Comparison of ENCODE assay signal across 9 mouse cellular contexts in genomic region chr17:83969407-83969826, GRCm38 (mm10).
DNase-seq lines count a peak whose midpoint lies in the region; ATAC-seq and TF ChIP-seq lines count a peak whose summit lies in the region.
"Had no signal": no experiment of that assay in that cellular context is flagged by ENCODE, and none has a peak within 500 bp of the region (broad histone marks: within the 10 kb centered on the region; RNA-seq: fewer than 3 reads in every experiment).

No protein-coding gene starts in this region.

- TF ChIP-seq CTCF in forebrain, postnatal 0 days (IDR thresholded peaks at IDR 0.05; ENCODE audit: low read depth), result no peak

- H3K9me3 ChIP-seq in hindbrain, embryonic 10.5 days, result 0 out of 2 replicates have a peak, but pooled peaks cover 5% of the 10 kb centered on the region
- H3K9me3 ChIP-seq in hindbrain, embryonic 13.5 days, result no peaks in the 10 kb centered on the region
- 0 out of 2 replicates have a peak, but pooled peaks cover 2% of the 10 kb centered on the region for H3K9me3 ChIP-seq in hindbrain, embryonic 16.5 days (ENCODE audit: control insufficient read depth, low read length)
- no peaks in the 10 kb centered on the region for H3K9me3 ChIP-seq in forebrain, postnatal 0 days (ENCODE audit: low read length)

- H3K4me2 ChIP-seq in hindbrain, embryonic 13.5 days, result no peak overlapping the region
- no peak overlapping the region for H3K4me2 ChIP-seq in hindbrain, embryonic 16.5 days (ENCODE audit: low read length)
- no peak overlapping the region for H3K4me2 ChIP-seq in forebrain, postnatal 0 days (ENCODE audit: low read depth)

- H3K36me3 ChIP-seq in hindbrain, embryonic 10.5 days, result no peaks in the 10 kb centered on the region
- no peaks in the 10 kb centered on the region for H3K36me3 ChIP-seq in hindbrain, embryonic 13.5 days
- no peaks in the 10 kb centered on the region for H3K36me3 ChIP-seq in hindbrain, embryonic 16.5 days (ENCODE audit: control insufficient read depth, insufficient read depth, low read length)
- no peaks in the 10 kb centered on the region for H3K36me3 ChIP-seq in forebrain, postnatal 0 days (ENCODE audit: insufficient read depth)

- DNase-seq in hindbrain, embryonic 10.5 days (ENCODE audit: low spot score), result no peak
- DNase-seq in cerebellum, adult 8-10 months, result peak; percentile 80
- peak; percentile 58 for DNase-seq in mesoderm, embryonic 11.5 days (ENCODE audit: low read depth, low spot score)
- no peak for DNase-seq in T-cell, adult 2 months (ENCODE audit: low spot score)
- no peak for DNase-seq in forebrain, postnatal 0 days
- DNase-seq: thymus, postnatal 36 days had no signal

- H3K4me3 ChIP-seq in hindbrain, embryonic 10.5 days, result no peak overlapping the region
- no peak overlapping the region for H3K4me3 ChIP-seq in hindbrain, embryonic 13.5 days
- no peak overlapping the region for H3K4me3 ChIP-seq in hindbrain, embryonic 16.5 days (ENCODE audit: low read length)
- H3K4me3 ChIP-seq in forebrain, postnatal 0 days (ENCODE audit: low read depth, low read length), result no peak overlapping the region

- peaks cover 36% of the 10 kb centered on the region for H3K4me1 ChIP-seq in hindbrain, embryonic 10.5 days (replicated peaks)
- H3K4me1 ChIP-seq in hindbrain, embryonic 13.5 days (replicated peaks), result peaks cover 17% of the 10 kb centered on the region
- H3K4me1 ChIP-seq in hindbrain, embryonic 16.5 days (ENCODE audit: control insufficient read depth, insufficient read depth, low read depth, low read length), result no peaks in the 10 kb centered on the region
- H3K4me1 ChIP-seq in forebrain, postnatal 0 days (ENCODE audit: insufficient read depth), result no peaks in the 10 kb centered on the region

- H3K27me3 ChIP-seq in hindbrain, embryonic 10.5 days (ENCODE audit: insufficient read depth, poor library complexity, severe bottlenecking), result no peaks in the 10 kb centered on the region
- no peaks in the 10 kb centered on the region for H3K27me3 ChIP-seq in hindbrain, embryonic 13.5 days
- H3K27me3 ChIP-seq in hindbrain, embryonic 16.5 days (replicated peaks; ENCODE audit: control insufficient read depth, insufficient read depth, low read length), result no peaks in the 10 kb centered on the region
- no peaks in the 10 kb centered on the region for H3K27me3 ChIP-seq in forebrain, postnatal 0 days (ENCODE audit: insufficient read depth, low read length)

- no peak overlapping the region for H3K9ac ChIP-seq in hindbrain, embryonic 13.5 days
- no peak overlapping the region for H3K9ac ChIP-seq in hindbrain, embryonic 16.5 days (ENCODE audit: low read depth, low read length)
- H3K9ac ChIP-seq in forebrain, postnatal 0 days, result no peak overlapping the region

- H3K27ac ChIP-seq in hindbrain, embryonic 10.5 days, result peak overlapping the region; percentile 69
- H3K27ac ChIP-seq in hindbrain, embryonic 13.5 days, result no peak overlapping the region
- H3K27ac ChIP-seq in hindbrain, embryonic 16.5 days (ENCODE audit: low read depth, low read length), result peak overlapping the region; percentile 23; the same call in 1 of the 2 replicates
- H3K27ac ChIP-seq in forebrain, postnatal 0 days (ENCODE audit: low read depth, low read length), result no peak overlapping the region

- WGBS in hindbrain, embryonic 10.5 days, result 65% methylated on average over 7 of the region's 7 CpGs
- WGBS in hindbrain, embryonic 13.5 days, result 48% methylated on average over 7 of the region's 7 CpGs
- 47% methylated on average over 7 of the region's 7 CpGs for WGBS in hindbrain, embryonic 16.5 days
- 63% methylated on average over 7 of the region's 7 CpGs for WGBS in forebrain, postnatal 0 days

- no peak for ATAC-seq in hindbrain, embryonic 13.5 days (ENCODE audit: low FRiP score)
- ATAC-seq in hindbrain, embryonic 16.5 days, result 0 out of 2 replicates have a peak, but pooled peaks have one; percentile 45
- no peak for ATAC-seq in CD4-positive, CD25-positive, alpha-beta regulatory T cell, adult 4 months
- no peak for ATAC-seq in forebrain, postnatal 0 days

Comparison
In these comparisons a context has a peak if more than half of its experiments do, and no peak if none do; other contexts are left out.
1. H3K27ac ChIP-seq: peak in hindbrain, embryonic 10.5 days (single experiment) and hindbrain, embryonic 16.5 days (single experiment); none in hindbrain, embryonic 13.5 days (single experiment) and forebrain, postnatal 0 days (single experiment).
2. DNase-seq: peak in cerebellum, adult 8-10 months (single experiment) and mesoderm, embryonic 11.5 days (single experiment); none in hindbrain, embryonic 10.5 days (single experiment), T-cell, adult 2 months (single experiment) and forebrain, postnatal 0 days (single experiment).